Mouse (Mus musculus): Measurements from ENCODE around the gene Hoxd1.

DNA sequence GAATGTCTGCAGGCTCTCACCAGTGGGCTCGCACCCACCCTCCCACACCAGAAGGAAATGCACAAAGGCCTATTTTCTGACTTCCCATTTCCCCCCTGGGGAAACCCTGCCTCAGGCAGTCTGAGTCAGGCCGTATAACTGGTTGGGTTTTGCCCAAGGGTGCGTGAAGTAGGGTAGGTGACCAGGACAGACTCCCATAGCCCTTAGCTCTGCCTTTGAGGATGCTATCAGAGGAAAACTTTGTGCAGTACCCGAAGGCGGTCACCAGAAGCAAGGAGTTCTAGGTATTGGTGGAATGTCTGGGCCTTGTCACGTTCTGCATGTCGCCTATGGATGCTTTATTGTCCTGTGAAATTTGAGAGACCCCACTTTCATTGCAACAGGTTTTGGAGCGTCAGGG lies 39.8 kb upstream of the Hoxd1 start:
- TF ChIP-seq CTCF (IDR thresholded peaks at IDR 0.05; ENCODE audit: control insufficient read depth, insufficient read depth, low read length) (no peak), POLR2A (IDR thresholded peaks at IDR 0.05; ENCODE audit: borderline replicate concordance, control insufficient read depth, low read depth, low read length) (no peak)

Measured in bone marrow, adult 2 months (tissue).